Mouse (Mus musculus) C3H10T1/2 (cell line): Measurements from ENCODE around the gene Plcl2. TPM values are rescaled to one million over a fixed set of nuclear protein-coding genes. Genes with fewer than 3 reads are reported as not detected.

Source experiments
- polyA plus RNA-seq, 2 experiments: library from polyadenylated mRNA; unstranded; fragments of >200 nt; fragmentation: generic; extraction: Trizol; gene quantifications; one replicate each; pipeline ENCODE4 v1.2.1; 2012; ENCODE audit warnings: missing spikeins in 2 of 2

The Plcl2 gene
- 1 to 10 TPM in 1 of 2 experiments, under 1 TPM in 1; 0.32 to 1.1 TPM for polyA plus RNA-seq

GRCm38 (mm10) chr17:50509251-50510104, at the start of gene Plcl2:
TSS of gene Plcl2 (plus strand) at chr17:50509403.

Other genes starting within 250 kb of the Plcl2 start
- not detected for gene Dazl, start 215.8 kb upstream of the Plcl2 start, polyA plus RNA-seq